Mouse (Mus musculus) heart, adult 18-20 months (tissue): Measurements from ENCODE around the gene Dnah10. TPM values are rescaled to one million over a fixed set of nuclear protein-coding genes. Genes with fewer than 3 reads are reported as not detected.
"Not testable (repeated sequence)": the region's sequence is repeated elsewhere in the genome, so short reads cannot be mapped to it uniquely, and the experiment has no call there.

Experiments
- DNase-seq, 2 experiments: peaks; one replicate each; pipeline ENCODE4 v3.0.0; 2021 to 2022; ENCODE audit warnings: mixed read lengths in 1 of 2
- long read RNA-seq, 2 experiments: library from polyadenylated mRNA; stranded (forward); transcript quantifications; one replicate each; pipeline ENCODE4 v2.0.0; 2021
- total RNA-seq, 2 experiments: library from RNA; stranded (reverse); gene quantifications; 2 replicates each; pipeline ENCODE4 v1.2.3; 2021

The Dnah10 gene
- total RNA-seq: under 1 TPM; 0.02 to 0.26 TPM
- long read RNA-seq, experiment 1: 0 reads
- long read RNA-seq, experiment 2: 0 reads

- DNase-seq: no peak
Measured at GRCm38 (mm10) chr5:124724997-124725396, at the start of gene Dnah10. Gene Dnah10 (plus strand): TSS chr5:124725085.

- DNase-seq: no peak
Measured at GRCm38 (mm10) chr5:124713741-124714140, 11.1 kb upstream of the Dnah10 start.

- peak; percentile 27 to 70 for DNase-seq
Measured at GRCm38 (mm10) chr5:124715135-124715534, 9.8 kb upstream of the Dnah10 start.

GRCm38 (mm10) chr5:124717969-124718368 is 6.9 kb upstream of the Dnah10 start:
- no peak for DNase-seq

- no peak for DNase-seq
Measured at GRCm38 (mm10) chr5:124718396-124718795, 6.5 kb upstream of the Dnah10 start.

GRCm38 (mm10) chr5:124723125-124723524 is 1.8 kb upstream of the Dnah10 start:
- no peak for DNase-seq

GRCm38 (mm10) chr5:124729662-124730206 is 4.8 kb downstream of the Dnah10 start:
- DNase-seq: no peak

- DNase-seq: no peak
Measured at GRCm38 (mm10) chr5:124733961-124734360, 9.1 kb downstream of the Dnah10 start.

- no peak for DNase-seq
Measured at GRCm38 (mm10) chr5:124741898-124742599, 17.2 kb downstream of the Dnah10 start.

GRCm38 (mm10) chr5:124743841-124744240 is 19.0 kb downstream of the Dnah10 start:
- DNase-seq: no peak

GRCm38 (mm10) chr5:124746220-124746619 is 21.3 kb downstream of the Dnah10 start:
- DNase-seq: no peak

- DNase-seq: no peak
Measured at GRCm38 (mm10) chr5:124748296-124748695, 23.4 kb downstream of the Dnah10 start.

GRCm38 (mm10) chr5:124751656-124752055 is 26.8 kb downstream of the Dnah10 start:
- DNase-seq: no peak

- no peak for DNase-seq
Measured at GRCm38 (mm10) chr5:124761011-124761410, 36.1 kb downstream of the Dnah10 start.

GRCm38 (mm10) chr5:124761787-124762186 is 36.9 kb downstream of the Dnah10 start:
- DNase-seq: no peak

GRCm38 (mm10) chr5:124774552-124774951 is 49.7 kb downstream of the Dnah10 start:
- DNase-seq: no peak

- not testable (repeated sequence) for DNase-seq
Measured at GRCm38 (mm10) chr5:124776289-124776688, 51.4 kb downstream of the Dnah10 start.

- peak; percentile 3 to 30 for DNase-seq
Measured at GRCm38 (mm10) chr5:124777178-124777709, 52.4 kb downstream of the Dnah10 start.

GRCm38 (mm10) chr5:124779926-124780325 is 55.0 kb downstream of the Dnah10 start:
- DNase-seq: no peak

- DNase-seq: no peak
Measured at GRCm38 (mm10) chr5:124781696-124782095, 56.8 kb downstream of the Dnah10 start.

- no peak for DNase-seq
Measured at GRCm38 (mm10) chr5:124785650-124786049, 60.8 kb downstream of the Dnah10 start.

- no peak for DNase-seq
Measured at GRCm38 (mm10) chr5:124792112-124792511, 67.2 kb downstream of the Dnah10 start.

- DNase-seq: peak; percentile 65 to 73
Measured at GRCm38 (mm10) chr5:124809708-124810366, 85.0 kb downstream of the Dnah10 start.
